Mouse (Mus musculus): ENCODE measurements around the gene Aplp2.

GRCm38 (mm10) chr9:31184439-31184838 lies 27.2 kb downstream of the Aplp2 start:
- no peak for TF ChIP-seq CTCF (IDR thresholded peaks at IDR 0.05)
- TF ChIP-seq EP300 (IDR thresholded peaks at IDR 0.05) = no peak

Measured in lung, postnatal 0 days (tissue).